Mouse (Mus musculus): ENCODE measurements around the gene Paqr5.

Paqr5 gene

GRCm38 (mm10) chr9:62026600-62026999 lies at the start of gene Paqr5:
Paqr5 (minus strand) TSS chr9:62026856.
- peak; percentile 77 for DNase-seq (ENCODE audit: low spot score in 2 of 2)

GRCm38 (mm10) chr9:62062234-62062633 lies 35.6 kb upstream of the Paqr5 start:
- DNase-seq (ENCODE audit: low spot score in 2 of 2): no peak

GRCm38 (mm10) chr9:62060431-62060830 lies 33.8 kb upstream of the Paqr5 start:
- no peak for DNase-seq (ENCODE audit: low spot score in 2 of 2)

- no peak for DNase-seq (ENCODE audit: low spot score in 2 of 2)
Observed at GRCm38 (mm10) chr9:62059941-62060340, 33.3 kb upstream of the Paqr5 start.

GRCm38 (mm10) chr9:62057881-62058506 lies 31.3 kb upstream of the Paqr5 start:
- no peak for DNase-seq (ENCODE audit: low spot score in 2 of 2)

GRCm38 (mm10) chr9:62056206-62056605 lies 29.6 kb upstream of the Paqr5 start:
- no peak for DNase-seq (ENCODE audit: low spot score in 2 of 2)

GRCm38 (mm10) chr9:62050801-62051200 lies 24.1 kb upstream of the Paqr5 start:
- DNase-seq (ENCODE audit: low spot score in 2 of 2): no peak

GRCm38 (mm10) chr9:62049166-62049565 lies 22.5 kb upstream of the Paqr5 start:
- no peak for DNase-seq (ENCODE audit: low spot score in 2 of 2)

- no peak for DNase-seq (ENCODE audit: low spot score in 2 of 2)
Observed at GRCm38 (mm10) chr9:62042167-62042566, 15.5 kb upstream of the Paqr5 start.

- DNase-seq (ENCODE audit: low spot score in 2 of 2): peak; percentile 67 to 78
Observed at GRCm38 (mm10) chr9:62040008-62040608, 13.5 kb upstream of the Paqr5 start.

- no peak for DNase-seq (ENCODE audit: low spot score in 2 of 2)
Observed at GRCm38 (mm10) chr9:62035806-62036205, 9.2 kb upstream of the Paqr5 start.

- no peak for DNase-seq (ENCODE audit: low spot score in 2 of 2)
Observed at GRCm38 (mm10) chr9:62032206-62032605, 5.5 kb upstream of the Paqr5 start.

GRCm38 (mm10) chr9:62028072-62028471 lies 1.4 kb upstream of the Paqr5 start:
- no peak for DNase-seq (ENCODE audit: low spot score in 2 of 2)

- no peak for DNase-seq (ENCODE audit: low spot score in 2 of 2)
Observed at GRCm38 (mm10) chr9:62025056-62025455, 1.6 kb downstream of the Paqr5 start.

GRCm38 (mm10) chr9:62023879-62024278 lies 2.8 kb downstream of the Paqr5 start:
- DNase-seq (ENCODE audit: low spot score in 2 of 2): no peak

- no peak for DNase-seq (ENCODE audit: low spot score in 2 of 2)
Observed at GRCm38 (mm10) chr9:62022961-62023680, 3.5 kb downstream of the Paqr5 start.

- peak in 1 of 2 experiments; percentile 47 for DNase-seq (ENCODE audit: low spot score in 2 of 2)
Observed at GRCm38 (mm10) chr9:62021583-62022120, 5.0 kb downstream of the Paqr5 start.

GRCm38 (mm10) chr9:62020259-62020658 lies 6.4 kb downstream of the Paqr5 start:
- DNase-seq (ENCODE audit: low spot score in 2 of 2): no peak

- DNase-seq (ENCODE audit: low spot score in 2 of 2): peak; percentile 79 to 82
Observed at GRCm38 (mm10) chr9:62018229-62019093, 8.2 kb downstream of the Paqr5 start.

GRCm38 (mm10) chr9:62017329-62017728 lies 9.3 kb downstream of the Paqr5 start:
- no peak for DNase-seq (ENCODE audit: low spot score in 2 of 2)

- DNase-seq (ENCODE audit: low spot score in 2 of 2): no peak
Observed at GRCm38 (mm10) chr9:62015504-62015903, 11.2 kb downstream of the Paqr5 start.

All from urinary bladder, adult 18-20 months (tissue).